Mouse (Mus musculus) cortical plate, adult 2 months (tissue): Measurements from ENCODE around the gene Timm13.

Source experiments
- CTCF ChIP-seq: fragments of 200-500 bp; IDR thresholded peaks from 2 replicates; pipeline ENCODE4 v1.5.1; 2011; ENCODE audit warnings: mild to moderate bottlenecking, control low read depth, low read length; ENCODE audit not compliant: insufficient read depth; ENCODE audit errors: extremely low read depth
- POLR2A ChIP-seq: fragments of 200-500 bp; IDR thresholded peaks from 2 replicates; pipeline ENCODE4 v1.6.1; 2011; ENCODE audit warnings: mild to moderate bottlenecking, low read length, control low read depth; ENCODE audit not compliant: insufficient read depth; ENCODE audit errors: extremely low read depth

GRCm38 (mm10) chr10:80858350-80858935, 42.3 kb downstream of the Timm13 start:
- TF ChIP-seq CTCF: no peak
- TF ChIP-seq POLR2A: no peak
